Mouse (Mus musculus): ENCODE measurements around the gene Gm3233. TPM values are rescaled to one million over a fixed set of nuclear protein-coding genes. Genes with fewer than 3 reads are reported as not detected.
A peak's percentile ranks its signal among the peaks of the same experiment; 100 is the strongest.
"Not testable (repeated sequence)": the region's sequence is repeated elsewhere in the genome, so short reads cannot be mapped to it uniquely, and the experiment has no call there.

Gene Gm3233
- total RNA-seq, 1 experiment, result not detected

GRCm38 (mm10) chr10:77771225-77771624 is 11.7 kb upstream of the Gm3233 start, which contains the start of gene Gm3238:
TSS of gene Gm3238 (minus strand) at chr10:77771325.
- H3K9me3 ChIP-seq (ENCODE audit: control insufficient read depth, insufficient read depth, low read depth, low read length); H3K4me3 ChIP-seq (ENCODE audit: insufficient read depth in 1 of 2, low read depth in 1 of 2, low read length in 2 of 2, poor library complexity in 1 of 2, severe bottlenecking in 1 of 2); H3K4me1 ChIP-seq (ENCODE audit: control insufficient read depth in 2 of 2, insufficient read depth in 2 of 2, low read length in 2 of 2, poor library complexity in 1 of 2); DNase-seq (ENCODE audit: low read depth, low spot score); H3K36me3 ChIP-seq (ENCODE audit: control insufficient read depth, insufficient read depth, low read length, poor library complexity, severe bottlenecking); in situ Hi-C loops (cut with MboI; ENCODE audit: low sequenced_read_pairs in 2 of 2, unreplicated experiment in 2 of 2); H3K27ac ChIP-seq (ENCODE audit: insufficient read depth, low read depth, low read length, poor library complexity, severe bottlenecking); H3K9ac ChIP-seq (ENCODE audit: insufficient read depth, low read depth, low read length, poor library complexity, severe bottlenecking): not testable (repeated sequence)

DNA sequence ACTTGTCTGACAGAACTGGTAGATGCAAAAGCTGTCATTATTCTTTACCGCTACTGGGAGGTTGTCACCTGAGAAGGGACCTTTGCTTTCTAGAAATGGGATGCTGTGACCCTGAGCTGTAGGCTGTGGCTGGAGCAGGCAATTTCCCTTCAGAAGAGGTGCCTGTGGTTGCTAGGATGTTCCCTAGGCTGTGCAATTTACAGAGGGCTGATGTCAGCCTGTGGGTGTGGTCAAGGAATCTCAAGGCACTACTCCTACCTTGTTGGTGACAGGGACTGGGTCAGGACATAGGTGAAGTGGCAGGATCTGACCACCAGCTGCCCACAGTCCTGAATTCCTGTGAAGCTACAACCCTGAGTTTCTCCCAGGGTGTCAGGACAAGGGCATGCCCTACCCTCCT is 10.2 kb upstream of the Gm3233 start:
- Histone ChIP-seq H3K9me3 (ENCODE audit: control insufficient read depth, insufficient read depth, low read depth, low read length) (no peaks in the 10 kb centered on the region), H3K27ac (ENCODE audit: insufficient read depth, low read depth, low read length, poor library complexity, severe bottlenecking) (no peak overlapping the region), H3K4me3 (ENCODE audit: insufficient read depth in 1 of 2, low read depth in 1 of 2, low read length in 2 of 2, poor library complexity in 1 of 2, severe bottlenecking in 1 of 2) (no peak overlapping the region), H3K36me3 (ENCODE audit: control insufficient read depth, insufficient read depth, low read length, poor library complexity, severe bottlenecking) (no peaks in the 10 kb centered on the region), H3K9ac (ENCODE audit: insufficient read depth, low read depth, low read length, poor library complexity, severe bottlenecking) (no peak overlapping the region), H3K4me1 (ENCODE audit: control insufficient read depth in 2 of 2, insufficient read depth in 2 of 2, low read length in 2 of 2, poor library complexity in 1 of 2) (no peaks in the 10 kb centered on the region)
- DNase-seq (ENCODE audit: low read depth, low spot score), result no peak
- in situ Hi-C loops (cut with MboI; ENCODE audit: low sequenced_read_pairs in 2 of 2, unreplicated experiment in 2 of 2), result no loop called here
- TF ChIP-seq CHD2 (IDR thresholded peaks at IDR 0.05; ENCODE audit: low read depth, low read length), result no peak
- TF ChIP-seq MAFK (IDR thresholded peaks at IDR 0.05; ENCODE audit: insufficient read depth, low read depth, low read length), result no peak
- TF ChIP-seq HCFC1 (IDR thresholded peaks at IDR 0.05; ENCODE audit: borderline replicate concordance, insufficient read depth, low read length), result no peak
- TF ChIP-seq ZC3H11A (IDR thresholded peaks at IDR 0.05; ENCODE audit: borderline replicate concordance, low read depth, low read length), result no peak
- no peak for TF ChIP-seq ZNF384 (IDR thresholded peaks at IDR 0.05; ENCODE audit: low read depth, low read length)

- in situ Hi-C loops (cut with MboI; ENCODE audit: low sequenced_read_pairs in 2 of 2, unreplicated experiment in 2 of 2), result no loop called here
- no peak for TF ChIP-seq ZC3H11A (IDR thresholded peaks at IDR 0.05; ENCODE audit: borderline replicate concordance, low read depth, low read length)
- TF ChIP-seq HCFC1 (IDR thresholded peaks at IDR 0.05; ENCODE audit: borderline replicate concordance, insufficient read depth, low read length), result no peak
- peak; percentile 57; the same call in 1 of the 2 replicates for TF ChIP-seq ZNF384 (IDR thresholded peaks at IDR 0.05; ENCODE audit: low read depth, low read length)
- TF ChIP-seq CHD2 (IDR thresholded peaks at IDR 0.05; ENCODE audit: low read depth, low read length), result no peak
- TF ChIP-seq MAFK (IDR thresholded peaks at IDR 0.05; ENCODE audit: insufficient read depth, low read depth, low read length), result no peak
- H3K9ac ChIP-seq (ENCODE audit: insufficient read depth, low read depth, low read length, poor library complexity, severe bottlenecking), result no peak overlapping the region
- H3K27ac ChIP-seq (ENCODE audit: insufficient read depth, low read depth, low read length, poor library complexity, severe bottlenecking), result no peak overlapping the region
- H3K4me1 ChIP-seq (ENCODE audit: control insufficient read depth in 2 of 2, insufficient read depth in 2 of 2, low read length in 2 of 2, poor library complexity in 1 of 2), result no peaks in the 10 kb centered on the region
- no peaks in the 10 kb centered on the region for H3K36me3 ChIP-seq (ENCODE audit: control insufficient read depth, insufficient read depth, low read length, poor library complexity, severe bottlenecking)
- H3K9me3 ChIP-seq (ENCODE audit: control insufficient read depth, insufficient read depth, low read depth, low read length), result no peaks in the 10 kb centered on the region
- no peak for DNase-seq (ENCODE audit: low read depth, low spot score)
- no peak overlapping the region for H3K4me3 ChIP-seq (ENCODE audit: insufficient read depth in 1 of 2, low read depth in 1 of 2, low read length in 2 of 2, poor library complexity in 1 of 2, severe bottlenecking in 1 of 2)
Observed at GRCm38 (mm10) chr10:77753448-77753847, 6.0 kb downstream of the Gm3233 start.

GRCm38 (mm10) chr10:77752312-77752711 is 7.2 kb downstream of the Gm3233 start:
- H3K4me1 ChIP-seq (ENCODE audit: control insufficient read depth in 2 of 2, insufficient read depth in 2 of 2, low read length in 2 of 2, poor library complexity in 1 of 2); H3K9ac ChIP-seq (ENCODE audit: insufficient read depth, low read depth, low read length, poor library complexity, severe bottlenecking); DNase-seq (ENCODE audit: low read depth, low spot score); H3K27ac ChIP-seq (ENCODE audit: insufficient read depth, low read depth, low read length, poor library complexity, severe bottlenecking); H3K9me3 ChIP-seq (ENCODE audit: control insufficient read depth, insufficient read depth, low read depth, low read length); in situ Hi-C loops (cut with MboI; ENCODE audit: low sequenced_read_pairs in 2 of 2, unreplicated experiment in 2 of 2); H3K36me3 ChIP-seq (ENCODE audit: control insufficient read depth, insufficient read depth, low read length, poor library complexity, severe bottlenecking); H3K4me3 ChIP-seq (ENCODE audit: insufficient read depth in 1 of 2, low read depth in 1 of 2, low read length in 2 of 2, poor library complexity in 1 of 2, severe bottlenecking in 1 of 2): not testable (repeated sequence)

DNA sequence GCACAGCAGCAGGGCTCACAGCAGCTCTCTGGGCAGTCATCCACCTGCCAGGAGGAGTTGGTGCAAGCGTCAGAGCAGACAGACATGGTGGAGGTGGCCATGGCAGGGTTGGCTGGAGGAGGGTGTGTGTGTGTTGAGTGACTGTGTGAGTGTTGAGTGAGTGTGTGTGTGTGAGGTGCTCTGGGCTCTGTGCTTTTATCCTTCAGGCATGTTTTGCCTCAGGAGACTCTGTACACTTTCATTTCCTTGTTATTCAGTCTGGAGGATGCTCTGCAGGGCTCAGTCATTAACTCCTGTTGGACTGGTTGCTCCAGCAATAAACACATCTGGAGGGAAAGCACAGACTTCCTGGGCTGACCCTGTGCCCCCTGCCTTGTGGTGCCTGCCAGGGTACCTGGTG is 8.2 kb downstream of the Gm3233 start, which contains the start of gene Gm9736:
Gm9736 (minus strand) TSS at position 101 of the 400 bp plus-strand sequence.
- H3K36me3 ChIP-seq (ENCODE audit: control insufficient read depth, insufficient read depth, low read length, poor library complexity, severe bottlenecking); H3K4me1 ChIP-seq (ENCODE audit: control insufficient read depth in 2 of 2, insufficient read depth in 2 of 2, low read length in 2 of 2, poor library complexity in 1 of 2); DNase-seq (ENCODE audit: low read depth, low spot score); H3K27ac ChIP-seq (ENCODE audit: insufficient read depth, low read depth, low read length, poor library complexity, severe bottlenecking); H3K9ac ChIP-seq (ENCODE audit: insufficient read depth, low read depth, low read length, poor library complexity, severe bottlenecking); H3K4me3 ChIP-seq (ENCODE audit: insufficient read depth in 1 of 2, low read depth in 1 of 2, low read length in 2 of 2, poor library complexity in 1 of 2, severe bottlenecking in 1 of 2); H3K9me3 ChIP-seq (ENCODE audit: control insufficient read depth, insufficient read depth, low read depth, low read length); in situ Hi-C loops (cut with MboI; ENCODE audit: low sequenced_read_pairs in 2 of 2, unreplicated experiment in 2 of 2): not testable (repeated sequence)

- DNase-seq (ENCODE audit: low read depth, low spot score); H3K27ac ChIP-seq (ENCODE audit: insufficient read depth, low read depth, low read length, poor library complexity, severe bottlenecking); H3K9ac ChIP-seq (ENCODE audit: insufficient read depth, low read depth, low read length, poor library complexity, severe bottlenecking): not testable (repeated sequence)
Observed at GRCm38 (mm10) chr10:77750686-77751085, 8.8 kb downstream of the Gm3233 start.

DNA sequence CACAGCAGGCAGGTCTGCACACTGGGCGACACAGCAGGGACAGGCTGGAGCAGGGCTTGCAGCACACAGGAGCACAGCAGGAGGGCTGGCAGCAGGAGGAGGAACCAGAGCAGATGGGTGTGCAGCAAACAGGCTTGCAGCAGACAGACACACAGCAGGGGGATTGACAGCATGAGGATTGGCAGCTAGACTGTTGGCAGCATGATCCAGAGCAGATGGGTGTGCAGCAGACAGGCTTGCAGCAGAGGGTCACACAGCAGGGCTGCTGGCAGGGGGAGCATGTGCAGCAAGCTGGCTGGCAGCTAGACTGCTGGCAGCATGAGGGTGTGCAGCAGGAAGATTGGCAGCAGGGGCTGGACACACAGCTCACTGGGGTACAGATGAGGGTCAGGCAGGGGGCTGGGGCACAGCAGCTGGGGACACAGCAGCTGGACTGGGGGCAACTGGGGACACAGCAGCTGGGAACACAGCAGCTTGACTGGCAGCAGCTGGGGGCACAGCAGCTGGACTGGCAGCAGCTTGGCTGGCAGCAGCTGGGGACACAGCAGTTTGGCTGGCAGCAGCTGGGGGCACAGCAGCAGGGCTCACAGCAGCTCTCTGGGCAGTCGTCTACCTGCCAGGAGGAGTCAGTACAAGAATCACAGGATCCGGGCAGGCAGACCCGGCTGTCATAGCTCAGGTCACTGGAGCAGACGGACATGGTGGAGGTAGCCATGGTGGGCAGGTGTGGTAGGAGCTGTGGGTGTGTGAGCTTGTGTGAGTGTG is 17.4 kb downstream of the Gm3233 start, which contains the start of gene Gm18596:
Gm18596 (minus strand) TSS at position 715 of the 765 bp plus-strand sequence.
- H3K9ac ChIP-seq (ENCODE audit: insufficient read depth, low read depth, low read length, poor library complexity, severe bottlenecking); H3K27ac ChIP-seq (ENCODE audit: insufficient read depth, low read depth, low read length, poor library complexity, severe bottlenecking); H3K36me3 ChIP-seq (ENCODE audit: control insufficient read depth, insufficient read depth, low read length, poor library complexity, severe bottlenecking); H3K4me1 ChIP-seq (ENCODE audit: control insufficient read depth in 2 of 2, insufficient read depth in 2 of 2, low read length in 2 of 2, poor library complexity in 1 of 2); in situ Hi-C loops (cut with MboI; ENCODE audit: low sequenced_read_pairs in 2 of 2, unreplicated experiment in 2 of 2); H3K9me3 ChIP-seq (ENCODE audit: control insufficient read depth, insufficient read depth, low read depth, low read length); DNase-seq (ENCODE audit: low read depth, low spot score); H3K4me3 ChIP-seq (ENCODE audit: insufficient read depth in 1 of 2, low read depth in 1 of 2, low read length in 2 of 2, poor library complexity in 1 of 2, severe bottlenecking in 1 of 2): not testable (repeated sequence)

More at GRCm38 (mm10) chr10:77750686-77751085, 8.8 kb downstream of the Gm3233 start:
- in situ Hi-C loops (cut with MboI; ENCODE audit: low sequenced_read_pairs in 2 of 2, unreplicated experiment in 2 of 2); H3K4me1 ChIP-seq (ENCODE audit: control insufficient read depth in 2 of 2, insufficient read depth in 2 of 2, low read length in 2 of 2, poor library complexity in 1 of 2); H3K4me3 ChIP-seq (ENCODE audit: insufficient read depth in 1 of 2, low read depth in 1 of 2, low read length in 2 of 2, poor library complexity in 1 of 2, severe bottlenecking in 1 of 2); H3K36me3 ChIP-seq (ENCODE audit: control insufficient read depth, insufficient read depth, low read length, poor library complexity, severe bottlenecking); H3K9me3 ChIP-seq (ENCODE audit: control insufficient read depth, insufficient read depth, low read depth, low read length): not testable (repeated sequence)

All from ES-E14 (cell line).